Mouse (Mus musculus) skeletal muscle tissue, postnatal 0 days (tissue): ENCODE measurements around the gene Il5. TPM values are rescaled to one million over a fixed set of nuclear protein-coding genes. Genes with fewer than 3 reads are reported as not detected.

Experiments
- microRNA-seq, 2 experiments: library from miRNA; unstranded; fragments of <30 nt; microRNA quantifications; one replicate each; pipeline ENCODE4; 2016
- polyA plus RNA-seq: library from polyadenylated mRNA; unstranded; fragments of >200 nt; fragmentation: Nextera tagmentation; extraction: Ambion mirVana; gene quantifications from 2 replicates; pipeline ENCODE4 v1.2.1, GENCODE M21; 2015

Il5 gene
- not detected in 2 replicates for polyA plus RNA-seq

DNA sequence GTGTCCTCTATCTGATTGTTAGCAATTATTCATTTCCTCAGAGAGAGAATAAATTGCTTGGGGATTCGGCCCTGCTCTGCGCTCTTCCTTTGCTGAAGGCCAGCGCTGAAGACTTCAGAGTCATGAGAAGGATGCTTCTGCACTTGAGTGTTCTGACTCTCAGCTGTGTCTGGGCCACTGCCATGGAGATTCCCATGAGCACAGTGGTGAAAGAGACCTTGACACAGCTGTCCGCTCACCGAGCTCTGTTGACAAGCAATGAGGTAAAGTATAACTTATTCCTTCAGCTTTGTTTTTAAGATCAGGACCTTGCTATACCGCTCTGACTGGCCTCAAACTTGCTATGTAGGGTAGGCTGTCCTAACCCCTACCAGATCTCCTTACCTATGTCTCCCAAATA is at the start of gene Il5:
Il5 (plus strand) TSS at position 80 of the 400 bp plus-strand sequence.

DNA sequence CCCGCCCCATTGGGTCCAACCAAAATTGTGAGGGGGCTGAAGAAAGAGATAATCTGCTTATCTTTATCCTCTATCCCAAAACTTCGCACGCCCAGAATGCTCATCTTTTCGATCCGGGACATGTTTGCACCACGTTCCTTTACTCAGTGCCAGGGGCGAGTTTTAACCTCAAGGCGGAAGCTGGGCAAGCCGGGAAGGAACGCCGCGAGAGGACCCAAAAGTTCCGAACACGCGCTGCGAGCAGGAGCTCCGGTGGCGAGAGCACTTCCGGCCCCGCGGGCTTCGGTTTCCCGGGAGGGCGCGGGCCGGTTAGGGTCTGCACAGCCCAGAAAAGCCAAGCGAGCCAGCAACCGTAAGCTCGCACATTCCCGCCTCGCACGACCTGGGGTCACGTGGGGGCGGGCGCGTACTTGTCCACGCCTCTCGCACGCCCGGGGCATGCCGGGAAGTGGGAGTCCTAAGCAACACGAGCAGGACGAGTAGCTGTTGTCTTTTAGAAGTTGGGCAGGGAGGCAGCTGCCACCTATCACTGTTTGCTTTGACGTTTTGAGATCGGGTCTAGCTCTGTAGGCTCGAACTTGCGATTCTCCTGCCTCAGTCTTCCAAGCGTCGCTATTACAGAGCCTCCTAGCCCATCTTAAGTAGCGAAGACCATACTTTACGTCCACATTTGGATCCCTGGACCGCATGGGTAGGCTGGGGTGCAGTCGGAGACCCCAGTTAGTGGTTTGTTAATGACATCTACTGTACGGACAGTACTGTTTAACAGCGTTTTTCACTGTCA is 13.5 kb upstream of the Il5 start, which contains the start of gene Rad50:
Rad50 (minus strand) TSS at position 386 of the 784 bp plus-strand sequence.

DNA sequence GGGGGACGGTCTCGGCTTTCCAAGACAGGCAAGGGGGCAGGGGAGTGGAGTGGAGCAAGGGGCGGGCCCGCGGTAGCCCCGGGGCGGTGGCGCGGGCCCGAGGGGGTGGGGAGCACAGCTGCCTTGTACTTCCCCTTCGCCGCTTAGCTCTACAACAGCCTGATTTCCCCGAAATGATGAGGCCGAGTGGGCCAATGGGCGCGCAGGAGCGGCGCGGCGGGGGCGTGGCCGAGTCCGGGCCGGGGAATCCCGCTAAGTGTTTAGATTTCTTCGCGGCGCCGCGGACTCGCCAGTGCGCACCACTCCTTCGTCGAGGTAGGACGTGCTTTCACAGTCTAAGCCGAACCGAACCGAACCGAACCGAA is 49.1 kb downstream of the Il5 start, which contains the start of gene Irf1:
Irf1 (plus strand) TSS at position 255 of the 365 bp plus-strand sequence.

DNA sequence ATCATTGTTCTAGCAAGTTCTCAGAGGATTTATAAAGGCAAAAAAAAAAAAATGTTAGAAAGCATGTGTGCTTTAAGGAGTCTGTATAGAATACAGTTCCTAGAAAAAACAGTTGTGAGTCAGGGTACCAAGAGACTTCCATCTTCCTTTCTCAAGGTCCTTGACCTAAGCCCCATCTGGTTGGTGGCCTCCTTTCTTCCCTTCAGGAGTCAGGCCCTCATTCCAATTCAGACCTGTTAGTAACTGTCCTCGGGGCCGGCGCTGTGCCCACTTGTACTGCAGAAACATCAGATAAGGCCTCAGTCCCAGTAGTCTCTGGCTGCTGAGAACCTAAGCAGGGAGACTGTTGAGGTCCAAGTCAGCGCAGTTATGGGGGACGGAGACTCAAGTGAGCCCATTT is 52.5 kb downstream of the Il5 start, which contains the start of gene Gm17334:
Gm17334 (minus strand) TSS at position 101 of the 400 bp plus-strand sequence.

Small RNA genes within 50 kb of the gene (microRNA-seq; reads per million reads assigned to microRNA genes)
- gene Mir7671 = 0 reads per million in 2 experiments

Other genes starting within 250 kb of the Il5 start
- gene Gm9945, start 240.6 kb upstream of the Il5 start, polyA plus RNA-seq = not detected in 2 replicates
- gene Sowaha, start 240.5 kb upstream of the Il5 start, polyA plus RNA-seq = 0.05 and 0.11 TPM in 2 replicates
- gene Sept8, start 201.5 kb upstream of the Il5 start, polyA plus RNA-seq = 16.7 and 17.3 TPM in 2 replicates
- gene Kif3a, start 153.4 kb upstream of the Il5 start, polyA plus RNA-seq = 21.0 and 24.0 TPM in 2 replicates
- gene Il4, start 102.1 kb upstream of the Il5 start, polyA plus RNA-seq = 0.72 and 0.79 TPM in 2 replicates
- gene Il13, start 86.1 kb upstream of the Il5 start, polyA plus RNA-seq = not detected in 2 replicates
- 9.9 and 11.0 TPM in 2 replicates for gene Rad50, start 13.5 kb upstream of the Il5 start, polyA plus RNA-seq
- 9.5 and 12.4 TPM in 2 replicates for gene Irf1, start 49.2 kb downstream of the Il5 start, polyA plus RNA-seq
- 0.19 and 0.22 TPM in 2 replicates for gene Gm17334, start 52.4 kb downstream of the Il5 start, polyA plus RNA-seq
- 2.2 and 2.8 TPM in 2 replicates for gene Gm12216, start 138.5 kb downstream of the Il5 start, polyA plus RNA-seq
- 4.6 and 4.9 TPM in 2 replicates for gene Slc22a5, start 170.9 kb downstream of the Il5 start, polyA plus RNA-seq